Mouse (Mus musculus) liver, embryonic 12.5 days (tissue): Measurements from ENCODE around the gene Tspan1. TPM values are rescaled to one million over a fixed set of nuclear protein-coding genes. Genes with fewer than 3 reads are reported as not detected.

Experiments used
- ATAC-seq: fragments of 200-750 bp; cut with Nextera tagmentation; 2 replicates; pipeline ENCODE4 v1.8.0; 2017; ENCODE audit warnings: moderate number of reproducible peaks, mild to moderate bottlenecking, moderate library complexity
- H3K27ac ChIP-seq: fragments of 300-500 bp; sonication (generic); 2 replicates; pipeline ENCODE4 v1.5.1; 2016; ENCODE audit warnings: mild to moderate bottlenecking
- H3K27me3 ChIP-seq: fragments of 300-500 bp; sonication (generic); replicated peaks from 2 replicates; pipeline ENCODE4 v1.6.1; 2016; ENCODE audit warnings: mild to moderate bottlenecking, moderate library complexity
- H3K36me3 ChIP-seq: fragments of 300-500 bp; sonication (generic); 2 replicates; pipeline ENCODE4 v1.6.1; 2016; ENCODE audit warnings: mild to moderate bottlenecking, moderate library complexity
- H3K4me1 ChIP-seq: fragments of 300-500 bp; sonication (generic); 2 replicates; pipeline ENCODE4 v1.6.1; 2016
- H3K4me2 ChIP-seq: fragments of 300-500 bp; sonication (generic); 2 replicates; pipeline ENCODE4 v1.6.1; 2016; ENCODE audit warnings: mild to moderate bottlenecking, moderate library complexity
- H3K4me3 ChIP-seq: fragments of 300-500 bp; sonication (generic); 2 replicates; pipeline ENCODE4 v1.5.1; 2016; ENCODE audit warnings: mild to moderate bottlenecking, moderate library complexity
- H3K9ac ChIP-seq: fragments of 300-500 bp; sonication (generic); 2 replicates; pipeline ENCODE4 v1.6.1; 2016; ENCODE audit warnings: mild to moderate bottlenecking, moderate library complexity
- H3K9me3 ChIP-seq: fragments of 300-500 bp; sonication (generic); replicated peaks from 2 replicates; pipeline ENCODE4 v1.6.1; 2016; ENCODE audit warnings: mild to moderate bottlenecking, moderate library complexity
- WGBS: fragments of 180-500 bp; shearing (Covaris S2); methylation state at CpG from one replicate; pipeline ENCODE4 v1.1.7; 2016; ENCODE audit not compliant: insufficient replicate concordance; 5-methylcytosine and 5-hydroxymethylcytosine counted together
- polyA plus RNA-seq: library from polyadenylated mRNA; unstranded; fragments of >200 nt; fragmentation: Nextera tagmentation; extraction: Ambion mirVana; gene quantifications from 2 replicates; pipeline ENCODE4 v1.2.1, GENCODE M21; 2016

Tspan1 gene
- polyA plus RNA-seq, 1 experiment from 2014 or later, result not detected

DNA sequence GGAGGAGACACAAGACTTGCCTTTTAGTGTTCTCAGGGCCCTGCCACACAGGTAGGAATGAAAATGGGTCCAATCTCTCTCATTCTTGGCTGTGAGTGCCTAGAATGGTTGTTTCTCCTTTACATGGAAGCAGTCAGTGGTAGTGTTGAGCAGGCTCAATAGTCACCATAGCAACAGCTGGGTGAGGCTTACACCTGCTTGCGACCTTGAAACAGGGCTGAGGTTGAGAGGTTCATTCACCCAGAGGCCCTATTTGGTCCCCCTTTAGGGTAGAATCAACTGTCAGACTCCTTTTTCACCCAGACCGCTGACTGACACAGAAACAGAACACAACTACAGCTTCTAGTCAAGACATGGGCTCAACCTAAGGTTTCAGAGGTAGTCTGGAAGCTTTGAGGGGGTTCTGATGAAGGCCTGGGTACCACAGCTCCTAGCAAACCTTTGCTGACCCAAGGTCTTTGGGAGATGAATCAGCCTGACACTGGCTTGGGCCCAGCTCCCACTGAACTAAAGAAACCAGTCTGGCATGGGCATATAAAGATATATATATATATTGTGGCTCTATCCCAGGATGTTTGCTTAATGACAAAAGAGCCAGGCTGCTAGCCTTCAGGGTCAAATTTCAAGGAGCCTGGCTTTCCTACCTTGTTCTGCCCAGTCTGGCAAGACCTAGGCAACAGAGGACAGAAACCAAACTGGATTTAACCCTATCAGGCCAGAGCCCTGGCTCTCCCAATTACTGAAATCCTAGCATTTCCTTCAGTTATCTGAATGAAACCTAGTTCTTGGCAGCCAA is 2.4 kb downstream of the Tspan1 start:
- no peak for ATAC-seq
- no peak overlapping the region for H3K4me2 ChIP-seq
- H3K36me3 ChIP-seq, result peaks cover 1% of the 10 kb centered on the region; the same call in 1 of the 2 replicates
- H3K4me3 ChIP-seq, result no peak overlapping the region
- WGBS, result 74% methylated on average over 2 of the region's 2 CpGs
- H3K4me1 ChIP-seq, result peaks cover 25% of the 10 kb centered on the region
- no peaks in the 10 kb centered on the region for H3K9me3 ChIP-seq
- H3K9ac ChIP-seq, result no peak overlapping the region
- H3K27ac ChIP-seq, result no peak overlapping the region
- peaks cover 5% of the 10 kb centered on the region; the same call in 1 of the 2 replicates for H3K27me3 ChIP-seq

DNA sequence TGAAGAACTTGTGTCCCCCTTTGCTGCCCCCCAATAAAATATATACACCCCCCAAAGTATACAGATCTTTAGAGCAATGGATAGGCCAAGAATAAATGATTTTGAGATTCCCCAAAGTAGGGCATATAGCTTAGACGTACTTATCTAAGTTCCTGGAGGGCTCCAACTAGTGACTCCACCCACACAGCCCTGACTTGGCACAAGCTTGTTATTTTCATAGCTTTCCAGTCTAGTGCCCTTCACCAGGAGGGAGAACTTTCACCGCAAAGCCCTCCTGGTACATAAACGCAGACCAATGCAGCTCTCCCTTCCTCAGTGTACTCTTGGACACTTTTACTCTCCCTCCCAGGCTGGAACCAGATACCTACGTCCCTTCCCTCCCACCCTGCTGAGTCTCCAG is 5.3 kb downstream of the Tspan1 start:
- no peak overlapping the region for H3K4me2 ChIP-seq
- no peak overlapping the region for H3K4me3 ChIP-seq
- 66% methylated on average over 4 of the region's 4 CpGs for WGBS
- no peaks in the 10 kb centered on the region for H3K9me3 ChIP-seq
- no peak overlapping the region for H3K27ac ChIP-seq
- no peak overlapping the region for H3K9ac ChIP-seq
- peaks cover 27% of the 10 kb centered on the region for H3K36me3 ChIP-seq
- peaks cover 20% of the 10 kb centered on the region for H3K4me1 ChIP-seq
- H3K27me3 ChIP-seq, result peaks cover under 1% of the 10 kb centered on the region; the same call in 1 of the 2 replicates
- peak; percentile 56; the same call in 1 of the 2 replicates for ATAC-seq

DNA sequence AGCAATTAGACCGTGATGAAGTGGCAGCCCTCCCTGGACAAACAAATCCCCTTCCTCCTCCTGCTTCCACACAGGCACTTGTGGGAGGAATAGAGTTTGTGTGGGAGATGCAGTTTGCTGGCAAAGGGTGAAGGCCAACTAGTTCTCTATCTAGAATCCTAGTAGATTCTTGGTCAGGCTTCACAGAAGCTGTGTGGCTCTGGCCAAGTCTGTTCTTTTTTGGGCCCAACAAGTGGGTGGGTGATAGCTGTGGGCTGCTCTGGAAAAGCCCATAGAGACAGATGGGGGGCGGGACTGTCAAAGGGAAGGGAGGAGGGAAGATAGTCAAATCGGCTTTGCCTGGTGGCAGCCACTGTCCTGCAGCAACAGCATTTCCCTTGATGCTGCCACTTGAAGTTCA is 6.6 kb downstream of the Tspan1 start:
- peaks cover 41% of the 10 kb centered on the region for H3K36me3 ChIP-seq
- no peaks in the 10 kb centered on the region for H3K9me3 ChIP-seq
- no peak for ATAC-seq
- no peak overlapping the region for H3K27ac ChIP-seq
- H3K27me3 ChIP-seq, result no peaks in the 10 kb centered on the region
- 60% methylated on average over 3 of the region's 3 CpGs for WGBS
- no peak overlapping the region for H3K4me2 ChIP-seq
- no peak overlapping the region for H3K9ac ChIP-seq
- no peak overlapping the region for H3K4me3 ChIP-seq
- H3K4me1 ChIP-seq, result peaks cover 14% of the 10 kb centered on the region

DNA sequence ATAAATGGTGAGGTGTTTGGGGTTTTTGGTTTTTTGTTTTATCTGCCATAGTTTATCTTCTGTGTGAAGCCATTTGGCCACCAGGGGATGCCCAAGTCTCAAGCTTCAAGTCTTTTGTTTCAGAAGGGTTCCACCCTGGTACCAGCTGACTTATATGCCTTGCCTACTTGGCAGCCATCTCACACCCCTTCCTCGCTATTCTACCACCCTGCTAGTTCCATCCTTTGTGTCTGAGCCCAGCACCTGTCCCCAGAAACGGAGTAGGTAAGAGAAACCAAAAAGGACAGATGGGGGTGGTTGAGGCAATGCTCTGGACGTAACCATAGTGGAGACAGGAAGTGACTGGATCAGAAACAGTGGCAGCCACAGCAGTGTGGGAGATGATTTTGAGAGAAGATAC is 7.5 kb downstream of the Tspan1 start:
- H3K4me2 ChIP-seq, result no peak overlapping the region
- no peaks in the 10 kb centered on the region for H3K27me3 ChIP-seq
- H3K27ac ChIP-seq, result no peak overlapping the region
- 50% methylated on average over 3 of the region's 3 CpGs for WGBS
- ATAC-seq, result 0 out of 2 replicates have a peak, but pooled peaks have one; percentile 24
- H3K4me3 ChIP-seq, result no peak overlapping the region
- no peak overlapping the region for H3K9ac ChIP-seq
- H3K36me3 ChIP-seq, result peaks cover 50% of the 10 kb centered on the region
- H3K4me1 ChIP-seq, result peaks cover 13% of the 10 kb centered on the region
- no peaks in the 10 kb centered on the region for H3K9me3 ChIP-seq

DNA sequence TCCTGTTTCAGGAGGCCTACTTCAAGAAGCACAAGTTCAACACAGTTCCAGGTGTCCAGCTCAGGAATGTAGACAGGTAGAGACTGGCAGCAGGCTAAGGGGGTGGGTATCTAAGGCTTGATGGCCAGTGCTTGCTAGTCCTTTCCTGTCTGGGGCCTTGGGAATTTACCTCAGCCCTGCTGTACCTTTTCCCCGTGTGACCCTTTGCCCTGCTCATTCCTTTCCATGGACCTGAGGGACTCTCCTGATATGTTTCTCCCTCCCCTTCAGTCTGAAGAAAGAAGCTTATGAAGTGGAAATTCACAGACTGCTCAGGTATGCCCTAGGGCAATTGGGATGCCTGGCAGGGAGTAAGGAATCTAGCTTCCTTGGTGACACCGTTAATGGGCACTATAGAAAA is 9.5 kb downstream of the Tspan1 start:
- Histone ChIP-seq H3K4me3 (no peak overlapping the region), H3K27me3 (no peaks in the 10 kb centered on the region), H3K27ac (no peak overlapping the region), H3K36me3 (peaks cover 70% of the 10 kb centered on the region), H3K9me3 (no peaks in the 10 kb centered on the region), H3K9ac (no peak overlapping the region), H3K4me1 (peaks cover 11% of the 10 kb centered on the region), H3K4me2 (no peak overlapping the region)
- no peak for ATAC-seq
- WGBS, result 84% methylated on average over 2 of the region's 2 CpGs

DNA sequence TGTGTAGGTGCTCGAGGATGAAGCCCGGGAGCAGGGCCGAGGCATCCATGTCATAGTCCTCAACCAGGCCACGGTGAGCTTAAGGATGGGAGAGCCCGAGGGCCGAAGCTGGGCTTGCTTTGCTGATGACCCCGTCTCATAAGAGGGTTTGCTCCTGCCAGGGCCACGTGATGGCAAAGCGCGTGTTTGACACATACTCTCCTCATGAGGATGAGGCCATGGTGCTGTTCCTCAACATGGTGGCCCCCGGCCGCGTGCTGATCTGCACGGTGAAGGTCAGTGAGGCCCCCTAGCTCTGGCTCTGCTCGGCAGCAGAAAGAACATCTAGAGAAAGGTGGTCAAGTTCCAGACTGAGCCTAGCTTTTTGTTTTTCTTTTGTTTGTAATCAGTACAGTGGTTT is 14.7 kb downstream of the Tspan1 start:
- Histone ChIP-seq H3K4me3 (no peak overlapping the region), H3K27ac (no peak overlapping the region), H3K9ac (no peak overlapping the region), H3K4me2 (no peak overlapping the region), H3K4me1 (peaks cover 26% of the 10 kb centered on the region), H3K36me3 (peaks cover 60% of the 10 kb centered on the region), H3K27me3 (no peaks in the 10 kb centered on the region; the same call in 1 of the 2 replicates), H3K9me3 (no peaks in the 10 kb centered on the region)
- 87% methylated on average over 15 of the region's 15 CpGs for WGBS
- no peak for ATAC-seq

DNA sequence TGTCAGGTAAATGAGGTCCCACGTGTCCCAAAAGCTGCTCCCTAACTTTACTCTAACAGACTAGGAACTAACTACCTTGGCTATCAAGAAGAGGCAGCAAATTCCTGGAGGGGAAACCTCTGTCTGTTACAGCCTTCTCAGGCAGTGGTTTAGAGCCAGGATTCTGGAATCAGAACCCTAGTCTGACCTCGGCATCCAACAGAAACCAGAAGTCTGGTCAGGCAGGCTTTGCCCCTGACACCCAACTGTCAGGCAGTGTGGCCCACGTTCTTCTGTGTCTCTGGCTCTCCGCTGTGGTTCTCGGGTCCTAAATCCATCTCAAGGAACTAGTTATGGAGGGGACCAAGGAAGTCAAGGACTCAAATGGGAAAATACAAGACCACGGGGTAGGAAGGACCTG is 16.2 kb downstream of the Tspan1 start, which contains the start of gene Lurap1:
Lurap1 (minus strand) TSS at position 101 of the 400 bp plus-strand sequence.
- Histone ChIP-seq H3K9ac (peak within 1 kb of the TSS; percentile 91), H3K27me3 (no peaks in the 10 kb centered on the region; the same call in 1 of the 2 replicates), H3K27ac (peak within 1 kb of the TSS; percentile 84), H3K4me1 (peaks cover 26% of the 10 kb centered on the region), H3K36me3 (peaks cover 46% of the 10 kb centered on the region), H3K4me2 (peak within 1 kb of the TSS; percentile 92), H3K9me3 (0 out of 2 replicates have a peak, but pooled peaks cover 3% of the 10 kb centered on the region), H3K4me3 (peak within 1 kb of the TSS; percentile 74)
- WGBS, result 65% methylated on average over 6 of the region's 6 CpGs
- ATAC-seq, result no peak

DNA sequence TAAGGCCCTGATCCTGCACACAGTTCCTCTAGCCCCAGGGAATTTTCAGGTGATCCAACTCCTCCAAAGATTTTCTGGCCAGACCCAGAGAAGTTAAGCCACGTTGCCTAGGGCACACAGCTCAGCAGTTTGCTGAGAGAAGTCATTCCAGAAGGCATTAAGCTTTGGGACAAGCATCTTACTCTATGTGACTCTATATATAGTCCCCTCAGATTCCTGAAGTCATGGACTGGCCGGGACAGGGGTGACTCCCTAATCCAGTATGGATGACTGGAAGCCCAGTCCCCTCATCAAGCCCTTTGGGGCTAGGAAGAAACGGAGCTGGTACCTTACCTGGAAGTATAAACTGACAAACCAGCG is 16.6 kb downstream of the Tspan1 start:
- H3K27ac ChIP-seq, result peak overlapping the region; percentile 66
- H3K4me1 ChIP-seq, result peaks cover 26% of the 10 kb centered on the region
- no peak for ATAC-seq
- H3K4me2 ChIP-seq, result peak overlapping the region; percentile 92
- no peaks in the 10 kb centered on the region; the same call in 1 of the 2 replicates for H3K27me3 ChIP-seq
- H3K4me3 ChIP-seq, result peak overlapping the region; percentile 74
- 28% methylated on average over 4 of the region's 4 CpGs for WGBS
- H3K9me3 ChIP-seq, result 0 out of 2 replicates have a peak, but pooled peaks cover 3% of the 10 kb centered on the region
- H3K9ac ChIP-seq, result peak overlapping the region; percentile 86
- H3K36me3 ChIP-seq, result peaks cover 42% of the 10 kb centered on the region

DNA sequence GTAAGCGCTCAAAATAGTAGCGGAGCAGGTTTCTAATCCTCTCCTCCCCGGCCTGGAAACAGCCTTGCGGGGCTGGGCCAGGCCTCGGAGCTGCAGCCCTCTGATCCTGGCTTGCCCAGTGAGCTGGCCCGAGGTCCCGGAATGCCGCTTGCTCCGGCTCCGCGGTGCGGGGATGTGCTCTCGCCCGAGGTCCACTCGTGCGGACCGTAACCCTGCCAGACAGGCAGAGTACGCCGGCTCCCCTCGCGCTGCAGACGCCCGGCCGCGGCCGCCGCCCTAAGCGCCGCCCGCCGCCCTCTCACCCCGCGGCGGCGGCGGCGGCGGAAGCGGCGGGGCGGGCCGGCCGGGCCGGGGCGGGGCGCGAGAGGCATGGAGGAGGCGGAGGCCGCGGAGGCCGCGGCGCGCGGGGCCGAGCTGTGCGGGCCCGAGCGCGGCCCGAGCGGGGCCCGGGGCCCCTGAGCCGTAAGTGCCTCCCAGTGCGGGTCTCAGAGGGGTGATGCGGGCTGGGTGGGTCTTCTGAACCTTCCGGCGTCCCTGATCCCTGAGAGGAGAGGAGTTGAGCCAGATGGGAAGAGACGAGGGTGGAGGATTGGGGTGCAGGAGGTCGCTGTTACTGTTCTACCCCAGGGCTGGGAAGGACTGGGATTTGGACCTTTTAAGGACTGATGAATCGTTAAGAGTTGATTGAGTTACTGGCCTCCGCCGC is 17.1 kb downstream of the Tspan1 start:
- Histone ChIP-seq H3K4me1 (peaks cover 26% of the 10 kb centered on the region), H3K9me3 (0 out of 2 replicates have a peak, but pooled peaks cover 3% of the 10 kb centered on the region), H3K9ac (peak overlapping the region; percentile 91), H3K27ac (peak overlapping the region; percentile 84), H3K4me3 (peak overlapping the region; percentile 74), H3K36me3 (peaks cover 36% of the 10 kb centered on the region), H3K27me3 (peaks cover 5% of the 10 kb centered on the region), H3K4me2 (peak overlapping the region; percentile 92)
- WGBS, result under 1% methylated on average over 69 of the region's 73 CpGs
- peak; percentile 95 for ATAC-seq

DNA sequence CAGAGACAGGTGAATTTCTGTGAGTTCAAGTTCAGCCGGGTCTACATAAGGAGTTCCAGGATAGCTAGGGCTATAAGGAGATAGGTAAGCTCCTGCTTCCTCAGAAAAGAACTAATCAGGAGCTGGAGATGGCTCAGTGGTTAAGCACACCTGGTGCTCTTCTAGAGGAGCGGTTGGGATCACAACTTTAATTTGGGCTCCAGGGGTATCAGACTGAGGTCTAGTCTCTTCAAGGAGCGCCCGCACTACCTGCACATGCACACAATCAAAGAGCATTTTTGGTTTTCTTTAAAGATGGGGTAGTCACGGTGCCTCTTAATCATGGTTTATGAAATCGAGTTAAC is 17.6 kb downstream of the Tspan1 start:
- H3K36me3 ChIP-seq, result peaks cover 31% of the 10 kb centered on the region
- peak overlapping the region; percentile 92 for H3K4me2 ChIP-seq
- H3K27me3 ChIP-seq, result peaks cover 10% of the 10 kb centered on the region
- peak overlapping the region; percentile 74 for H3K4me3 ChIP-seq
- ATAC-seq, result no peak
- WGBS, result 30% methylated on average over 6 of the region's 6 CpGs
- peaks cover 27% of the 10 kb centered on the region for H3K4me1 ChIP-seq
- 0 out of 2 replicates have a peak, but pooled peaks cover 3% of the 10 kb centered on the region for H3K9me3 ChIP-seq
- H3K27ac ChIP-seq, result peak overlapping the region; percentile 84
- H3K9ac ChIP-seq, result peak overlapping the region; percentile 91

DNA sequence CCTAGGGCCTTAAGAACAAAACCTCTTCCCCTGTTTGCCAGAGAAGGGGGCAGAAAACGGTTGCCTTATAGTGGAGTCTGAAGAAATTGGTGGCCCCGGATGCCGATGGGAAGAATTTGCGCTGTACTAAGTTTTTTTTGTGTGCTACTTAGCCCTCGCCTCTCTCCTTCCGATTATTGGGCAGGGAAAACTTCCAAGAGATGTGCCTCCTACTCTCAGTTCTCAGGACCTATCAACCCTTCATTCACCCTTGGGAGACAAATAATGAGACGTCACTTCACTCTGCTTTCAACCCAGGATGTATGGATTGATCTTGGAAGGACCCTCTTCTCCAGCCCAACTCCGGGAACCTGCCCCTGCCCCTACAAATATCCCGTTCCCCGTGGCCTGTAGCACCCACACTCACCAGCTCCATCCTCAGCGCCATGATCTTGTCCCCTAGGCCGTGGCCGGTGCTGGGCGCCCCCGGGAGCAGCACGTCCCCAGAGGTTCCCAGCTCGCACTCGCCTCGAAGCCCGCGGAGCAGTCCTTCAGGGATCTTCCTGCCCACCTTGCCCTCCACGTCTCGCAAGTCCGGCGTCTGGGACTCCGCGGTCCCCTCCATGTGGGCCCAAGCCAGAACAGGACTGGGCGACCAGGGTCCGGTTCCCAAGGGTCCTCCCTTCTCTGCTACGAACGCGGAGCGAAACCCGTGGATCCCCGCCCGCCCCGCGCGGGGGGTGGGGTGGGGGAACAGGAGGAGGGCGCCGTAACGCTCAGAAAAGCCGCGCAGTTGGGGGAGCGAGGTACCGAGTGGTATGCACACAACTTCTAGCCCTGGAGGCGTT is 23.3 kb downstream of the Tspan1 start:
- H3K27ac ChIP-seq, result no peak overlapping the region
- peaks cover 55% of the 10 kb centered on the region for H3K27me3 ChIP-seq
- 2% methylated on average over 47 of the region's 47 CpGs for WGBS
- 0 out of 2 replicates have a peak, but pooled peaks cover 3% of the 10 kb centered on the region for H3K9me3 ChIP-seq
- no peaks in the 10 kb centered on the region for H3K36me3 ChIP-seq
- H3K9ac ChIP-seq, result peak overlapping the region; percentile 61
- H3K4me1 ChIP-seq, result peaks cover 12% of the 10 kb centered on the region
- ATAC-seq, result peak; percentile 58
- H3K4me3 ChIP-seq, result peak overlapping the region; percentile 61
- peak overlapping the region; percentile 82 for H3K4me2 ChIP-seq
